Mouse (Mus musculus): ENCODE results near the gene Senp8. TPM values are rescaled to one million over a fixed set of nuclear protein-coding genes. Genes with fewer than 3 reads are reported as not detected.

Senp8 gene
- polyA plus RNA-seq, 1 experiment from 2014 or later, result 11.0 TPM

Other genes starting within 250 kb of the Senp8 start
- gene Hexa, start 211.2 kb downstream of the Senp8 start, polyA plus RNA-seq (2016; fragmentation: Nextera tagmentation; extraction: Ambion mirVana), result 49.7 and 53.0 TPM in 2 replicates
- gene Tmem202, start 210.9 kb downstream of the Senp8 start, polyA plus RNA-seq (2016; fragmentation: Nextera tagmentation; extraction: Ambion mirVana), result 0.19 TPM in 1 of 2 replicates, not detected in the other
- 0.26 and 0.39 TPM in 2 replicates for gene Celf6, start 172.8 kb downstream of the Senp8 start, polyA plus RNA-seq (2016; fragmentation: Nextera tagmentation; extraction: Ambion mirVana)
- gene Parp6, start 133.4 kb downstream of the Senp8 start, polyA plus RNA-seq (2016; fragmentation: Nextera tagmentation; extraction: Ambion mirVana), result 29.7 and 31.1 TPM in 2 replicates
- 1,583 and 1,668 TPM in 2 replicates for gene Pkm, start 94.3 kb downstream of the Senp8 start, polyA plus RNA-seq (2016; fragmentation: Nextera tagmentation; extraction: Ambion mirVana)
- 0.24 and 0.88 TPM in 2 replicates for gene Gramd2, start 70.6 kb downstream of the Senp8 start, polyA plus RNA-seq (2016; fragmentation: Nextera tagmentation; extraction: Ambion mirVana)
- gene Myo9a, start 186 bp upstream of the Senp8 start, polyA plus RNA-seq (2016; fragmentation: Nextera tagmentation; extraction: Ambion mirVana), result 15.6 and 16.6 TPM in 2 replicates
- 2.3 and 3.1 TPM in 2 replicates for gene Nr2e3, start 209.9 kb upstream of the Senp8 start, polyA plus RNA-seq (2016; fragmentation: Nextera tagmentation; extraction: Ambion mirVana)